Mouse (Mus musculus) megakaryocyte, embryonic 14.5 days (primary cell): ENCODE measurements around the gene Hdac1. TPM values are rescaled to one million over a fixed set of nuclear protein-coding genes. Genes with fewer than 3 reads are reported as not detected.
"Not testable (repeated sequence)": the region's sequence is repeated elsewhere in the genome, so short reads cannot be mapped to it uniquely, and the experiment has no call there.

Source experiments
- H3K27me3 ChIP-seq: replicated peaks from 2 replicates; pipeline ENCODE3; 2012; ENCODE audit warnings: inconsistent platforms
- H3K36me3 ChIP-seq: replicated peaks from 2 replicates; pipeline ENCODE3; 2012; ENCODE audit warnings: low read length, inconsistent platforms, mixed read lengths
- H3K4me1 ChIP-seq: 2 replicates; pipeline ENCODE4 v1.6.1; 2012; ENCODE audit warnings: inconsistent platforms
- H3K4me3 ChIP-seq: replicated peaks from 2 replicates; pipeline ENCODE3; 2012; ENCODE audit warnings: moderate library complexity, mild to moderate bottlenecking, inconsistent platforms
- H3K9me3 ChIP-seq: 2 replicates; pipeline ENCODE4 v1.6.1; 2012; ENCODE audit warnings: inconsistent platforms
- FLI1 ChIP-seq: IDR thresholded peaks from 2 replicates; pipeline ENCODE4 v1.6.1; 2012; ENCODE audit warnings: low read length, inconsistent platforms, mixed read lengths
- GATA1 ChIP-seq: IDR thresholded peaks from 3 replicates; pipeline ENCODE4 v1.6.1; 2012; ENCODE audit warnings: mixed read lengths, low read length, inconsistent platforms, borderline replicate concordance
- polyA plus RNA-seq: library from polyadenylated mRNA; stranded (reverse); fragments of >175 nt; gene quantifications from 2 replicates; pipeline ENCODE4 v1.2.3, GENCODE M21; 2012; ENCODE audit warnings: low replicate concordance; ENCODE audit not compliant: insufficient read depth

Gene Hdac1
- polyA plus RNA-seq, 1 experiment: 38.0 TPM

GRCm38 (mm10) chr4:129561184-129561583 is 18.7 kb upstream of the Hdac1 start:
- H3K36me3 ChIP-seq: no peaks in the 10 kb centered on the region
- TF ChIP-seq FLI1: no peak
- TF ChIP-seq GATA1: no peak
- H3K27me3 ChIP-seq: peaks cover 5% of the 10 kb centered on the region
- H3K4me1 ChIP-seq: peaks cover 15% of the 10 kb centered on the region
- H3K4me3 ChIP-seq: no peak overlapping the region
- no peaks in the 10 kb centered on the region for H3K9me3 ChIP-seq

DNA sequence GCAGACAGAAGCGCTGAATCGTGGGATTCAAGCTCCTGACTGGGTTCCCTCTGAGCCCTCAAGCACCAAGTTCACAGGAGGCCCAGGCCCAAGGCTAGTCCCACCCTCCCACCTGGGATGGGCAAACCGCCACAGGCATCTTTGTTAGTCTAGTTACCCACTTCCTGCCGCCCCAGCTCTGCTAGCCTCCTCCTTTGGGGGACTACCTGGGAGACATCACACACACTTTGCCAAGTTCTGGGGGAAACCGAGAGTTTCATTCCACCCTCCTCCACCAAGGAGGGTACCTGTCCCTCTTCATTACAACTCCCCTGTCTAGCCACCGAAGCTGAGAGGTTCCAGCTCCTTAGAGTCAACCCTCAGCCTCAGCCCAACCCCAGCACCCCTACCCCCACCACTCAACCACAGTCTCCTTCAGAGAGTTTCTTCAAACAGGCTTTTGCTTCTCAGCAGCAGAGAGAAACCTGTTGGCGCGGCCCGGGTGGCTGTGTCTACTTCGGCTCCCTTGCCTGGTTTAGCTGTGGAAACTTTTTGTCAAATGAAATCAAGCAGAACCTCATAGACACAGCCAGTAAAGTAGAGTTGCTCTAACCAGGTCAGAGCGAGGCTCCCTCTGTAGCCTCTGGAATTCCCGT is 15.9 kb upstream of the Hdac1 start:
- peaks cover 2% of the 10 kb centered on the region for H3K27me3 ChIP-seq
- TF ChIP-seq GATA1 (no peak), FLI1 (no peak)
- H3K4me3 ChIP-seq: no peak overlapping the region
- no peaks in the 10 kb centered on the region for H3K36me3 ChIP-seq
- no peaks in the 10 kb centered on the region for H3K9me3 ChIP-seq
- peaks cover 31% of the 10 kb centered on the region for H3K4me1 ChIP-seq

DNA sequence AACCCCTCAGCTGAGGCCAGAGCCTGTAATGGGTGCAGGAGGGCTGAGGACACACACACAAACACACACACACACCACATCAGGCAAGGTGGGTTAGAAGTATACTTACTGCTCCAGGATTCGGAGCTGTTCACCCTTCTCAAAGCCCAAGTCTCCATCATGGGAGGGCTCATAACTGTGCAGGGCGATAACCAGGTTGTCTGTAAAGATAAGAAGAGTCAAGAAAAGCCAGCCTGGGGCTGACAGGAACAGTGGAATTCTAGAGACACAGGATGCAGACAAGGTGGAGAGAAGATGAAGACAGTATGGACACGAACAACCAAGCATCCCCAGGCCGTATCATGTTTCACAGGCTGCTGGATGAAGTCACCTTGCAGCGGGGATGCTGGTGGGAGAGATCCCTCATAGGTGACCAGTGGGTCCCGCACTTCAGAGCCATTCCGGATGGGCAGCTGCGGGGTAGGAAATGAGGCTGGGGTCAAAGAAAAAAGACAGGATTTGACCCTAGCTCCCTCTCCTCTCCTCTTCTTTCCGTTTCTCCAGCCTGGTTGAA is 14.8 kb upstream of the Hdac1 start:
- H3K9me3 ChIP-seq: no peaks in the 10 kb centered on the region
- H3K4me1 ChIP-seq: peaks cover 38% of the 10 kb centered on the region
- H3K36me3 ChIP-seq: no peaks in the 10 kb centered on the region
- H3K4me3 ChIP-seq: peak overlapping the region; percentile 96
- H3K27me3 ChIP-seq: peaks cover 9% of the 10 kb centered on the region
- no peak for TF ChIP-seq GATA1
- TF ChIP-seq FLI1: no peak

GRCm38 (mm10) chr4:129556532-129557223 is 14.2 kb upstream of the Hdac1 start:
- H3K4me3 ChIP-seq: peak overlapping the region; percentile 96
- peaks cover 10% of the 10 kb centered on the region for H3K27me3 ChIP-seq
- TF ChIP-seq GATA1: no peak
- TF ChIP-seq FLI1: no peak
- no peaks in the 10 kb centered on the region for H3K36me3 ChIP-seq
- no peaks in the 10 kb centered on the region for H3K9me3 ChIP-seq
- peaks cover 38% of the 10 kb centered on the region for H3K4me1 ChIP-seq

DNA sequence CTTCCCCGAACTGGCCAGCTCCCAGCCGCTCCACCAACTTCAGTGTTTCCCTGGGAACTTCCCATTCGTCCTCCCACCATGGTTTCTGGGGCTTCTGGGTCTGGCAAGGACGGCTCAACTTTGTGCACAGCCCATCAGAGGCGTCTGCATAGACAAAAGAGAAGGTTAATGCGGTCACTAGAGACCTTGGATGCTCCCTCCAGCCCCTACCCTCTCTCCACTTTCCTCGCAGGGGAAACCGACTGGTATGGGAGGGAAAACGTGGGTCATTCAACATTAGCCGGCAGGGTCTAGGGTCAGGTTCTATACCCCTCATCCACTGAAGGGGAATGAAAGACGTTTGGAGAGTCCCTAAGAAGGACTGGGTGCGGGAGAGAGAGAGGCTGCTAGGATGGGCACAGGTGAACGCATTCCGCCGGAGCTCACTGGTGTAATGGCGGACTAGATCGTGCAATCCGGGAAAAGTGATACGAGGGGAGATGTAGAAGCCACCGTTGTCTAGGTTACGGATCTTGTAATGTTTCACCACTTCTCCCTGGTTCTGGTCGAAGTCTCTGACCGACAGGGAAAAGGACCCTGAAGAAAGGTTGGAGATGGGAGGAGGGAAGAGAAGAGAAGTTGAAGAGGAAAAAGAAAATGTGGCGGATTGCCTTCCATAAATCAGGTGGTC is 13.5 kb upstream of the Hdac1 start:
- peaks cover 13% of the 10 kb centered on the region for H3K27me3 ChIP-seq
- TF ChIP-seq FLI1 (no peak), GATA1 (no peak)
- no peaks in the 10 kb centered on the region for H3K36me3 ChIP-seq

GRCm38 (mm10) chr4:129555421-129555861 is 12.9 kb upstream of the Hdac1 start:
- peak overlapping the region; percentile 96 for H3K4me3 ChIP-seq
- H3K36me3 ChIP-seq: no peaks in the 10 kb centered on the region
- no peaks in the 10 kb centered on the region for H3K9me3 ChIP-seq
- no peak for TF ChIP-seq FLI1
- no peak for TF ChIP-seq GATA1
- H3K27me3 ChIP-seq: peaks cover 13% of the 10 kb centered on the region
- peaks cover 38% of the 10 kb centered on the region for H3K4me1 ChIP-seq

More for the DNA sequence above, 13.5 kb upstream of the Hdac1 start:
- Histone ChIP-seq H3K4me3 (peak overlapping the region; percentile 96), H3K9me3 (no peaks in the 10 kb centered on the region), H3K4me1 (peaks cover 38% of the 10 kb centered on the region)

GRCm38 (mm10) chr4:129554512-129554911 is 12.0 kb upstream of the Hdac1 start:
- H3K27me3 ChIP-seq: peaks cover 11% of the 10 kb centered on the region
- H3K36me3 ChIP-seq, H3K9me3 ChIP-seq, H3K4me3 ChIP-seq: not testable (repeated sequence)
- H3K4me1 ChIP-seq: peaks cover 38% of the 10 kb centered on the region

DNA sequence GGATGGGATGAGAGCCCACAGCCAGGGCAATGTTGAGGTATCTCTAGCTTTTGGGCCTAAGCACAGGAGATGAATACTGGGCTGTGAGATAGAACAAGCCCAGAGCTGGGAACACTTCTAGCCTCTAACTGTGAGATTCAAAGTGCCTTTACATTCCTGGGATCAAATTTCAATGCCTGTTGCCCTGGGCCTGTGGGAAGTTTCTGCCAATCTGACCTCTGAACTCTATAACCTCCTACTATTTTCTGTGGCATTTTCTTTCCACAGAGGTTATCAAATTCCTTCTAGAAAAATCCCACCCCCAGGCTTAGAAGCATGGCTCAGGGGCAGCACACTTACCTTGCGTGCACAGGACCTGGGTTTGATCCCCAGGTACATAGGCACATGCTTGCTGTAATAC is 7.8 kb upstream of the Hdac1 start:
- no peaks in the 10 kb centered on the region for H3K9me3 ChIP-seq
- TF ChIP-seq FLI1: no peak
- no peak for TF ChIP-seq GATA1
- H3K4me3 ChIP-seq: no peak overlapping the region
- H3K4me1 ChIP-seq: peaks cover 20% of the 10 kb centered on the region
- H3K36me3 ChIP-seq: no peaks in the 10 kb centered on the region
- peaks cover 11% of the 10 kb centered on the region for H3K27me3 ChIP-seq

GRCm38 (mm10) chr4:129549306-129549705 is 6.8 kb upstream of the Hdac1 start:
- H3K9me3 ChIP-seq: no peaks in the 10 kb centered on the region
- peaks cover 13% of the 10 kb centered on the region; the same call in 1 of the 2 replicates for H3K4me1 ChIP-seq
- TF ChIP-seq GATA1 (no peak), FLI1 (no peak)
- H3K4me3 ChIP-seq: no peak overlapping the region
- H3K36me3 ChIP-seq: no peaks in the 10 kb centered on the region
- H3K27me3 ChIP-seq: peaks cover 11% of the 10 kb centered on the region

- not testable (repeated sequence) for H3K36me3 ChIP-seq, H3K9me3 ChIP-seq, H3K27me3 ChIP-seq, H3K4me3 ChIP-seq, H3K4me1 ChIP-seq
These were observed 5.1 kb upstream of the Hdac1 start for GRCm38 (mm10) chr4:129547631-129548030.
